Mouse (Mus musculus) adrenal gland, postnatal 25 days (tissue): ENCODE results near the gene Nudcd2. TPM values are rescaled to one million over a fixed set of nuclear protein-coding genes. Genes with fewer than 3 reads are reported as not detected.
"Not testable (repeated sequence)": the region's sequence is repeated elsewhere in the genome, so short reads cannot be mapped to it uniquely, and the experiment has no call there.

Experiments
- DNase-seq: peaks from one replicate; pipeline ENCODE4 v3.0.0; 2021; ENCODE audit warnings: mixed read lengths
- long read RNA-seq: library from polyadenylated mRNA; stranded (forward); transcript quantifications from one replicate; pipeline ENCODE4 v2.0.0, GENCODE M21; 2021
- total RNA-seq: library from RNA; stranded (reverse); gene quantifications from 2 replicates; pipeline ENCODE4 v1.2.3, GENCODE M21; 2021

Nudcd2 gene
- 30.7 and 35.4 TPM in 2 replicates for total RNA-seq
- long read RNA-seq, transcript Nudcd2-201 (4 exons, 1,577 nt), result major isoform, 41 of 48 reads
- long read RNA-seq, partial matches to known transcripts, result 1 of 48 reads
- long read RNA-seq, other reads (novel, unspliced or antisense), result 4 of 48 reads

DNA sequence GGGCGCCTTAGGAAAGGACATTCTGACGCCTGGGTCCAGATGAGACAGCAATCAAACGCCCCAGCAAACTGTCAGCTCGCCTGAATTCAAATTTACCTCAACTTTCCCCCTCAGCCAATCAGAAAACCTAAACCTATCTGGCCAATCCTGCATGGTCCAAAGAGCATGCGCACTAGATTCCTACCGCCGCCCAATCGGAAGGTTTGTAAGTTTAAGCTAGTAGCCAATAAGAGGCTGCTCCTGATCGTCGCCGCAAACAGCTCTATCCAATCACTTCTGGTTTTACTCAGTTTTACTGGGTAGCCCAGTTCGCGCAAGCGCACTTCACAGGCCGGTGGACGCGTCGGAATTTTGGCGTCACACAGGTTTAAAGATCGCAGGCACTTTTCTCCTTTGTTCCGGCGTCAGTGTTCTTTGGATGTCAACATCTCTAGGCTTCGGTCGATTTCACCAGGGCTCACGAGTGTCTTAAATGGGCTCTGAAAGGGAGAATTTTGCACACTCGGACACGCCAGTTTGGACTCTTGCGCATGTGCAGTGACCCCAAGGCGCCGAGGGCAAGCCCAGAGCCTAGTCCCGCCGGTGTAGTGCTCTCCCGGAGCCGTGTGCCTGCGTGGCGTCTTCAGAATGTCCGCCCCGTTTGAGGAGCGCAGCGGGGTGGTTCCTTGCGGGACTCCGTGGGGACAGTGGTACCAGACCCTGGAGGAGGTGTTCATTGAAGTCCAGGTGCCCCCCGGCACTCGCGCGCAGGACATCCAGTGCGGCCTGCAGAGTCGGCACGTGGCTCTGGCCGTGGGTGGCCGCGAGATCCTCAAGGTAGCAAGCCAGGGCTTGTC lies at the start of gene Nudcd2, which contains the start of gene Hmmr:
TSS of gene Nudcd2 (plus strand) at position 329 of the 836 bp plus-strand sequence.
TSS of gene Hmmr (minus strand) at position 84 of the 836 bp plus-strand sequence.
- peak; percentile 84 for DNase-seq

DNA sequence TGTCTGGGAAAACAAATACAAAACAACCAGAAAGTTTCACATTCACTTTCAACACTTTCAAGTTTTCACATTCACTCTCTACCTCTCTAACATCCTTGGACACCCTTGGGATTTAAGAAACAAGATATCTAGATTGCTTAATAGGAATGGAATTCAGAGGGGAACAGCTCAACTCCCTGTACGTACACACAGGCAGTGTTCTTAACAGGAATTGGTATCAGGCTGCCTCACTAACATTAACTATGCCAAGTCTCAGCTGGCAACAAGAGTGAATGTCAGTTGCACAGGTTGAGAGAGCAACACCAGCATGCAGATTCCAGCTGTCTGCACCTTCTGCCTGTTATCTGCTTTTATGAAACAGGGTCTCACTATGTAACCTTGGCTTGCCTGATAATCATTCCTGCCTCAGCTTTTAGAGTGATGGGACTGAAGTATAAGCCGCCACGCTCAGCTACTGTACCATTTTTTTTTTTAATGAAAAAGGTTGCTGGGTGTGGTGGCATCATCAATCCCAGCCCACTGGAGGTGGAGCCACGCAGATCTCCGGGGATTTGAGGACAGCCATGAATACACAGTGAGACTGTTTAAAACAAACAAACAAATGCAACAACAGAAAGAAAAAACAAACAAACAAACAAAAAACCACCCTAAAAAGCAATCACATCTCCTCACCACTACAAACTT lies 42.9 kb upstream of the Nudcd2 start:
- DNase-seq, result no peak

DNA sequence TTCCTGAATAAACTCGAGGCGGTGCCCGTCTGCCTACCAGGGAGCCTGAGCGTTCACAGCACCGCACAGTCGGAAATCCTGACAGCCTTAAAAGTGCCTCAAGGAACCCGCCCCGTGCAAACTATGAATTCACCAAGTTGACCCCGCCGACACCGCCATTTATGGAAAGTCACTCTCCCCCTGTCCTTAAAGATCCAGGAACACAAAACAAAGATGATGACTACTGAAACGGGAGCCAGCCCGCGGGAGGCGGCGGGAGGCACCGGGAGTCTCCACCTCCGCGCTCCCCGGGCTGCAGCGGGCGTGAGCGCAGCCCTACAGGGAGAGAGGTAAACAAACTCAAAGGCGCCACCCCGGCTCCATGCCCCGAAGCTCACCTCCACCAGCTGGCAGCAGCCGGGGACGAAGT lies 41.4 kb upstream of the Nudcd2 start:
- no peak for DNase-seq

DNA sequence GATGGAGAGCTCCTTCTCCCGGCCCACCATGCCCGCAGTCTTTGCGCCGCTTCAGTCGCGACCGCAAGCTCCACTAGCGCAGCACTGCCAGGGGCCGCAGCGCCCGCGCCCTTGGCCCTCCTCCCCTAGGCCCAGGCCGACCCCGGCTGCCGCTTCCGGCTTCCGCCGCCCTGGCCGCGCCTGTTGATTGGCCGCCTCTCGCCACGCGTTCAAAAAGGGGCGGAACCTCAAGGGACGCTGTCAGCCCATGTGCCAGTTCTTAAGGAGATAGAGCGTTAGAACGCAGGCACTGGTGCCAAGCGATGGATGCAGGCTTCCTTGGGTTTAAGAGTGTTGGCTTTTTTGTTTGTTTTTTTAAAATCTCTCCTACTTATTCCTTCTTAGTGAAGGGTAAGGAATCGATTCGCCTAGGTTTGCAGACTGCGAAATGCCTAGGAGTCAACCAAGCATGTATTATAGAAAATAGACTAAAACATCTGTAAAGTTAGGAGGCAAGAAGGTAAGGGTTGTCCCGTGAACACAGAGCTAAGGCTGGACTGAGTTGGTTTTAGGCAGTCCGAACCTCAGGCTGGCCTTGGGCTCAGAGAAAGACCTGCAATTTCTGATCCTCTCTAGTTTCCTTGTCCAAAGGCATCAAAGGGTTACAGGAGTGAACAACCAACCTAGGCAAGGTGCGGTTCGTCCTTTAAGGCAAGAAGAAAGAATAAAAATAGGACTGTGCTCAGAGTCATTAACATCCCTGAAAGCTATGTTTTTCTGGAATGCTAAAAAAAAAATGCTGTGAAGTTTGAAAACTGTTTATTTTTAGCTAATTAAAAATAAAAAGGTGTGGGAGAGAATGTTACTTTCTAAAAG lies 40.7 kb upstream of the Nudcd2 start:
- DNase-seq, result peak; percentile 96

DNA sequence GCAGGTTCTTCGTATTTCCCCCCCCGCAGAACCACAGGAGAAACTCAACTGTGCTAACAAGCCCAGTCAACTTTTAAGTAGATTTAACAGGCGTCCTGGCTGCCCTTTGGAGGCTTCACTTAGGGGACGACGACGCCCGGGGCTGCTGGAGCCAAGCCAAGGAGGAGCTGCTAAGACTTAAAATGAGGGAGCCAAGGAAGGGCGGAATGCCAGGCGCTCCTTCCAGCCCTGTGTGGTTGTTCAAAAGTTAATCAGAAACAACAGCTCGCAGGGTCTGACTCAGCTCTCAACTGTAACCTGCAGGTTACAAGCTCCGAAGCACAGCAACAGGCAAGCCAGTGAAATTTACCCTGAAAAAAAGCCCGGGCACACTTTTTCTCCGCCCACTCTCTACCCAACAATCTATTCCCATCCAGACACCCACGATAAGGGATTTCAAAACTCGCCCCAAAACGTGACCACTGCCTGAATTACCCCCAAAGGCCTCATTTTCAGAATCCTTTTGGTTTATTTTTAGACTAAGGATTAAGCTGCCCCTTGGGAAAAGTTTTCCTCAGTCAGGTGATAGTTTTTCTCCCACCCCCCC lies 40.0 kb upstream of the Nudcd2 start:
- peak; percentile 70 for DNase-seq

DNA sequence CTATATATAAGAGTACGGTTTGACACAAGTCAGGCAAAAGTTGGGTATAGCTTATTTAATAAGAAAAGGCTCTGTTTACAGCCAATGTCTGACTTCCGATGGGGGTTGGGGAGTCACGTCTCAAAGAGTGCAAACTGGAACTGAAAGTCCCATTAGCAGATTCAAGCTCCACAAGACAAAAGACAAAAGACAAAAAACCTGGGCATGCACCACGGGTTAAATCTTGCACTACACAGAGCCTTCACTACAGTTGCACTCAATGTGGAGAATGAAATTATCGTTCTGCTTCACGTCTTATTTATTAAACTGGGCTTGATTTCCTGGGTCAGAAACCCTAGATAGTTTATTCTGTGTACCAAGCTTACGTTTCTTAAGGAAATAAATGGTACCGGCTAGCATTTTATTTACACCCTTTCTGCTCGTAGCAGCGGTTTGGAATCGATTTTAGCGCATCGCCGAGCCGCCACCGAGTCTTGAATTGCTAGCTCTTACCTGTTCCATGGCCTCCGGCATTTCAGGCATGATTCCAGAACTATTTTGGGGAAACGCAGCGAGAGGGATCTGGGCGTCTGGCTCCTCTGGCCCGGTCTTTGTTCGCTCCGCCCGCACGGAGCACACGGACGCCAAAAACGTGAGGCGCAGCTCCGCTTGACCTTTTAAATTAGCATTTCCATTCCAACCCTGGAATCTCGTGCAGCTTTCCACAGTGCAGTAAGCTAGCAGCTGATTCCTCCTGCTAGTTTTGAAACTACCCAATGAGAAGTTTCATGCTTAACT lies 39.0 kb upstream of the Nudcd2 start:
- DNase-seq, result peak; percentile 61

DNA sequence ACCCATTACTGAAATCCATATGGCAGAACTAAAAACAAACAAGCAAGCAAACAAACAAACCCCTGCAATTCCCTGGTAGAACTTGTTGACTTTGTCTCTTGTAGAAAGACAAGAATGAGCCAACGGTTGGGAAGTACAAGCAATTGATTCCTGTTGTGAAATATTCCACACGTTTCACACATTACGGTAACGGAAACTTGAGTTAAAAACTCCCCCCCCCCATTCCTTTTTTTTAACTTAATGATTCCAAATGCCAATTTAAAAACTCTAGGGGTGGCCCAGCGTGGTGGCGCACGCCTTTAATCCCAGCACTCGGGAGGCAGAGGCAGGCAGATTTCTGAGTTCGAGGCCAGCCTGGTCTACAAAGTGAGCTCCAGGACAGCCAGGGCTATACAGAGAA lies 38.4 kb upstream of the Nudcd2 start, which contains the start of gene Mat2b:
TSS of gene Mat2b (minus strand) at position 101 of the 400 bp plus-strand sequence.
- no peak for DNase-seq

DNA sequence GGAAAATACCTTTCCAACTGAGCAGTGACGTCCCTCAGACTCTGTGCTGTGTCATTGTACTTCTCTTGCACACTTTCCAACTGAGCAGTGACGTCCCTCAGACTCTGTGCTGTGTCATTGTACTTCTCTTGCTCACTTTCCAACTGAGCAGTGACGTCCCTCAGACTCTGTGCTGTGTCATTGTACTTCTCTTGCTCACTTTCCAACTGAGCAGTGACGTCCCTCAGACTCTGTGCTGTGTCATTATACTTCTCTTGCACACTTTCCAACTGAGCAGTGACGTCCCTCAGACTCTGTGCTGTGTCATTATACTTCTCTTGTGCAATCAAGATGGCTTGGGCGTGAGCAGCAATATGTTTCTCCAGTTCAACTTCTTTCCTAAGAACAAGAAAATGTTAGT lies 23.6 kb upstream of the Nudcd2 start:
- DNase-seq, result not testable (repeated sequence)

DNA sequence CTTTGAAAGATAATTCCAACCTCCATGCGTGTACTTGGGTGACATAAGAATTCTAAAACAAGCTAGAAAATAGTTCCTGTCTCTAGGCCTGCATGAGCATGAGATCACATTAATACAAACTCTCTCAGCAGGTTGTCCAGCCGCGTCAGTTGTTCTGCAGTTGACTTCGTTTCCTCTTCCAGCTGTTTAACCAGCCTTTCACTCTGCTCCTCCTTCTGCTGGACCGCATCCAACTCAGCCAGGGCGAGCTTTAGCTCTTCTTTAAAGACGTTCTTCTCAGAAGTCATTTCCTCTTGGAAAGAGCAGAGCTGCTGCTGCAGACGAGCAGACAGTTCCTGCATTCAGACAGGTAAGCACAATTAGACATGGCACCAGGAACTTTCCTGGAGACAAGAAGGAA lies 19.6 kb upstream of the Nudcd2 start:
- peak; percentile 37 for DNase-seq

DNA sequence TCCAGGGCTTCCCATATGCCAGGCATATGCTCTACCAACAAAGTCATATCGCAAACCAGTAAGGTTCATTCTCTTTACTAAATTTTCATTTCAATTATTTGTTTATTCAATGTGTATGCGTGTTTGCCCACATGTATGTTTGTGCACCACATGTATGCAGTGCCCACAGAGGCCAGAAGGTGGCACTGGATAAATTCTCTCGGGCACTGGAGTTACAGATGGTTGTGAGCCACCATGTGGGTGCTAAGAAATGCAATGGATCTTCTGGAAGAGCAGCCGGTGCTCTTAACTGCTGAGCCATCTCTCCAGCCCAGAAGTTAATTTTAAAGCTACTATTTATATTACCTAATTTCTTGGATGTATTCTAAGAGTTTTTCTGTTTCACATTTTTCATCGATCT lies 17.9 kb upstream of the Nudcd2 start:
- no peak for DNase-seq

DNA sequence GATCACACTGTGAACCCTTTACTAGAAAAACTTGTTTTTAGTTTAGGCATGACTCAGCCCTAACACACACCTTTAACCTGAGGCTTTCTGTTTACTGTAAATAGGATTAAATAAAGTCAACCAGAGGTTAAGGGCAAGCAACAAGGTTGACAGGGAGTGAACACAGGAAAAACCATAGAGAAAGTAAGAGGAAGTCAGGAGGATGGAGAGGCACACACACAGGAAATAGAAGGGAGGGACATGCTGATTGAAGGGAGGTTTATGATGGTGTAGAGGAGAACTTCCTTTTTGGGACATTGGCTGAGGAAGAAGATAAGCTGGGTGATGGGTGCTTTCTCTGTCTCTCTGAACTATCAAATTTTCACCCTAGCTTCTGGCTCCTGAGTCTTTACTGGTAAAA lies 15.1 kb upstream of the Nudcd2 start:
- no peak for DNase-seq

DNA sequence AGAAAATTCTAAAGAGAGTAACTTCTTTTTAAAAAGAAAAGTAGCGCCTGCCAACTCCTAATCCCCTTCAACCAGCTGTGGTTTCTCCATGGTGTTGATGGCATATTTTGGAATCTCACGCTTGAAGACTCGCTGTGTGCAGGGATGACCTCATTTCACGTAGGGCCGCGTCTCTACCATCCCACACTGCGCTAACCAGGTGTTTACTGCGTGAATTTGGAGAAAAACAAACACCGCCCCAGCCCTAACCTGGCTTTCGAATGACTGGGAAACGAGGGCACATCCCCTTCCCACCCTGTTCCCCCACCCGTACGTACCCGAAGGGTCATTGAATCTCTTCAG lies 499 bp upstream of the Nudcd2 start:
- no peak for DNase-seq

DNA sequence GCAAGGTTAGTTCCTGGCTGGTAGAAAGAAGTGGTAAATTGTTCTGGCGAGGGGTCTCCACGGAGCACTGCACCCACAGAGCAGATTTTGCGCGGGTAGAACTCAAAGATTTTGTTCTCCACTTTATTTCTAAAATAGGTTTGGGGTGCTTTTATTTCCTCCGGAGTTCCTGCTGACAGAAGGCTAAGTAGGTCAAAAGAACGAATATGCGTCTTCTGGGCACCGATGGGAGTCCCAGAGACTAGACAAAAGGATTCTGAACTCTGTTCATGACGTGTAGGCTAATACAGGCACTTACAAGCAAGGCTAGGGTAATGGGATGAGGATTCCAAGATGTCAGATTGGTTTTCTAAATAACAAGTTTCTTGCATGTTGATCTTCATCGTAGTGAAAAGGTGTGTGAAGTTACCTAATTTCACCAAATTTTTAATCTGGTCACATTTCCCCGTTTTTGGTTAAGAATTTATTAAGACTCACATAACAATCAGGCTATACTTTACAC lies 835 bp downstream of the Nudcd2 start:
- DNase-seq, result no peak

DNA sequence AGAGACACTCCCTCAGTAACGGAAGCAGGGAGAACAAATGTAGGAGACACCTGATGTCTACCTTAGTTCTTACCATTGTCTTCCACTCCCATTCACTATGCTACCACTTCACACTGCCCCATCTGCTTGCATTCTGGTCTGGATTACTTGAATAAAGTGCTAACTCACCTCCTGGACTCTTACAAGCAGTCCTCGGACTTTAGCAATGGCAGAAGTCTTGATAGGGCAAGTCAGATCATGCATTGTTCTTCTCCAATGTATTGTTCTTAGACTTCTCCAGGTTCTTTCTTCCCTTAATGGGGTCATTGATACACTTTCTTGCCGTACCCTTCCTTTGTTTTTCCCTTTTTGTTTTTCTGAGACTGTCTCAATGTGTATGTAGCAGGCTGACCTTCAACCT lies 3.9 kb downstream of the Nudcd2 start:
- no peak for DNase-seq

DNA sequence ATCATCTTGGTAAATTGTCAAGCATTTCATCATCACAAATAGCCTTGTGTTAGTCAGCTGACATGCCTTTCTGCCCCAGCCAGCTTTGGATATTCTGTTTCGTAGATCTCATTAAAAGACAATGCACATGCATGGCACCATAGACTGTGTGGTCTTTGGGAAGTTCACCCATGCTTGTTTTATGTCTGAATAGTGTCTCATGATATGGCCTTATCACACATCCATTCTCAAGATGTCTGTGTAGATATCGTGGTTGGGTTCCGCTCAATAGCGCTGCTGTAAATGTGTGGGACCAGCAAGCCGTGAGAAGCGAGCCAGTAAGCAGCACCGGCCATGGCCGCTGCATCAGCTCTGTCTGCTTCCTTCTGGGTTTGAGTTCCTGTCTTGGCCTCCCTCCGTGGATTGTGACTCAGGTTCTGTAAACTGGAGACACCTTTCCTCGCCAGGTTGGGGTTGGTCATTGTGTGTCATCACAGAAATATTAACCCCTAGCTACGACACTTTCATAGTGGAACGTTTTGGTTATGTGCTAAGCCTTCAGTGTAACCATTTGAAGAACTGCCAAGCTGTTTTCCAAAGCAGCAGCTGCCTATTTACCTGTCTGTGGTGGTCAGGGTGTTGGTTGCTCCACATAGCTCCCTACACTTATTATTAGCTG lies 8.3 kb downstream of the Nudcd2 start:
- no peak for DNase-seq

DNA sequence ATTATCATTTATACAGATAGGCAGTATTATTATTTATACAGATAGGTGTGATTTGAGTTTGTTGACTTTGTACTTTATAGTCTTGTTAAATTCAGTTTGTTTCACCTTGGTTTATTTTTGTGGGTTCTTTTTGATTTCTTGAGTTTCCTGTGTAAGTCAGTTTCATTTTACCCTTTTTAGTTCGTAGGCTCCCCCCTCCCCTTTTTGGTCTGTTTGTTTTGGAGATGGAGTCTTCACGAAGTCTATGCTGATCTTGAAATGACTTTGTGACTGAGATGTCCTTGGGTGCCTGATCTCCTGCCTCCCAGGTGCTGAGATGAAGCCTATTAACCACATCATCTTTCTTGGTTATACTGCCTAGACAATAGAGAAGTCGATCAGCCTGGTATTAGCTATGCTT lies 10.9 kb downstream of the Nudcd2 start:
- no peak for DNase-seq

DNA sequence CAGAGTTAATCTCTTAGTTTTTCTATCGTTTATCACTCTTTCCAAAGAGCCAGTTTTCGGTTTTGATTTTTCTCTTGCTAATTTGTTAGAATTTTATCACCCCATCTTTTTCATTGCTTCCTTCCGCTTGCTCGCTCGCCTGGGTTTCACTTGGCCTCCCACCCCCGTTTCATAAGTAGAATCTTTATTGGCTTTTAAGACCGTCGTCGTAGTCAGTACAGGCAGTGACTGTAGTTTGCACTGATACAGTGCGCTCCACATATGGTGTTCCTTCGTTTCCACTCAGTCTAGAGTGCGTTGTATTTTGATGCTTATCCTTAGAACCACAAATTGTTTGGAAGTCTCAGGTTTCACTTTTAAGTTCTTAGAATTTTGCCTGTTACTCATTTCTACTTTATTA lies 12.9 kb downstream of the Nudcd2 start:
- DNase-seq, result no peak

DNA sequence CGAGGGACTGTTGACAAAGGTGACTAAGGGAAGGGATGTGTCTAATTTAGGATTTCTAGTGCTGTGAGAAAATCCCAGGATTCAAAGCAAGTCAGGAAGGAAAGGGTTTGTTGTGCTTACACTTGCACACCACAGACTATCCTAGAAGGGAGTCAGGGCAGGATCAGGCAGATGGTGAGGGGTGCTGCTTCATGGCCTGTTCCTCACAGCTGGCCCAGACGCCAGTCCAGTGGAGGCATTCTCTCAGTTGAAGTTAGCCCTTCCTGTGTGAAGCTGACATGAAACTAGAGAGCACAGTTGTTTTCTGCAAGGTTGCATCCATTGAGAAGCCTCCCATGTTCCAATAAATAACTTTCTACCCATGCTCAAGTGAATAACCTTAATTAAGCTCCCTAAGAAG lies 14.2 kb downstream of the Nudcd2 start:
- no peak for DNase-seq

DNA sequence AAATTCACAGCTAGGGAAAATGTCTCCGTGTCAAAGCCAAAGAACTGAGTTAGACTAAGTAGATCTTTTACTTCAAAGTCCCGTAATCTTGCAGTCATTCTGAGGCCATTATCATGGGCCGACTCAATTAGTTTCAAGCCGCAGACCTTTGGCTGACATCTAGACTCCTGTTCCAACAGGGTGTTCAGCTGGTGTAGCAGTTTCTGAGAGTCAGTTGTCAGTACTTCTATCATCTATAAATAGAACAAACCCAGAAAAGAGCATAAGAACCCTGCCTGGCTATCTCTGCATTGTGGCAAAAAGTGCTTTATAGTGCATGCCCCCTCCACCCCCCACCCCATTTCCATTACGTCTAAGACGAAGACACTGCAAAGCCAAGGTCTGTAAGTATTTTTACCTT lies 20.4 kb downstream of the Nudcd2 start:
- no peak for DNase-seq

DNA sequence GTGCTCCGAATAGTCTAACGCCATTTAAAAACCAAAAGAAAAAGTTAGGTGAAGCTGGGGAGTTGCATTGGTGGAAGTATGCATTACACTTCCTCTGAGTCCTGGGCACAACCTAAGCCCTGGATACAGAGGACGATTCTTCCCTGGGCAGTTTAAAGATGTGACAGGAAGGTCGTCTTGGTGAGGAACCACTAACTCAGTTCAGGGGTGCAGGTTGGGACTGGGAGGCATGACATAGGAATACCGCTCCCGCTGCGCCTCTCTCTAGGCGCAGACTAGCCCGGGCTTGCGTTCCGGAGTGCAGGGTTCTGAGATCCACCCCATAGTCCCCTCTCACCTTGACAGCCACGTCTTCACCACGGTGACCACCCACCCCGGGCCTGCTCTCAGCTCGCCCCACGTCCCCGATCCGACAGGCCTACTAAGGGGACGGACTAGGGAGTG lies 21.2 kb downstream of the Nudcd2 start:
- no peak for DNase-seq
